ENCODE assay signal across 12 mouse cellular contexts in the genomic region with DNA sequence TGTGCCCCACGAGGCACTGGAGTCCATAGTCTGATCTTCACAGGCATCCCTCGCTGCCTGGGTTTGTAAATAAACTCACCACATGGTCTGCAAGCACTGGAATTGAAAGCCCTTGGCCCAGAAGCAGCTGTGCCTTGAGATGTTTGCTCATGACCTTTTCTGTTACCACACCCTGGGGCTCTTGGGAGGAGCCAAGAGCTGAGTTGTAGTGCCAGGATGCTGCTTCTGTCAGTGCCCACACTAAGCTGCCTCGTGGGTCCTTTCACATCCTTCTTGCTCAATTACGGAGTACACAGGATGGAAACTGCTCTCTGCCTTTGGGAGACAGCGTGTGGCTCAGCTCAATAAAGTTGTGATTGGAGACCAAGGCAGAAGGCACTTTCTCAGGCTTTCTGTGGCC. TPM values are rescaled to one million over a fixed set of nuclear protein-coding genes. Genes with fewer than 3 reads are reported as not detected.
DNase-seq lines count a peak whose midpoint lies in the region.
"Had no signal": no experiment of that assay in that cellular context is flagged by ENCODE, and none has a peak within 500 bp of the region (broad histone marks: within the 10 kb centered on the region; RNA-seq: fewer than 3 reads in every experiment).

No protein-coding gene starts in this region.

- no peak overlapping the region for H3K27ac ChIP-seq in embryonic facial prominence, embryonic 10.5 days (replicated peaks)
- H3K27ac ChIP-seq: limb, embryonic 12.5 days; midbrain, embryonic 10.5 days had no signal

- no peak overlapping the region for H3K4me3 ChIP-seq in embryonic facial prominence, embryonic 10.5 days
- H3K4me3 ChIP-seq: limb, embryonic 12.5 days; midbrain, embryonic 10.5 days had no signal

- no peaks in the 10 kb centered on the region for H3K9me3 ChIP-seq in embryonic facial prominence, embryonic 10.5 days
- H3K9me3 ChIP-seq: limb, embryonic 12.5 days; midbrain, embryonic 10.5 days had no signal

- 76% methylated on average over 5 of the region's 5 CpGs for WGBS in embryonic facial prominence, embryonic 10.5 days

- DNase-seq in adrenal gland, adult 2 months: peak; percentile 48
- DNase-seq in adrenal gland, postnatal 4 days (ENCODE audit: low spot score in 2 of 2): no peak
- peak; percentile 83 for DNase-seq in CD4-positive, CD25-positive, alpha-beta regulatory T cell, adult 2 months (ENCODE audit: low read depth, low spot score)
- peak; percentile 79 to 82 for DNase-seq in lung, adult 18-20 months
- DNase-seq in natural killer cell, adult 2 months (ENCODE audit: low spot score in 2 of 2): peak; percentile 37 to 44
- no peak for DNase-seq in right cerebral cortex, postnatal 36 days (ENCODE audit: low spot score in 2 of 2)
- no peak for DNase-seq in embryonic facial prominence, embryonic 10.5 days (ENCODE audit: low spot score)
- DNase-seq in ovary, adult 18-20 months (ENCODE audit: low spot score): no peak
- DNase-seq: cerebellum, adult 9-10 months; kidney, postnatal 36 days had no signal

- no peaks in the 10 kb centered on the region for H3K36me3 ChIP-seq in embryonic facial prominence, embryonic 10.5 days (replicated peaks)
- H3K36me3 ChIP-seq: limb, embryonic 12.5 days; midbrain, embryonic 10.5 days had no signal

- peaks cover 23% of the 10 kb centered on the region for H3K27me3 ChIP-seq in embryonic facial prominence, embryonic 10.5 days (replicated peaks; ENCODE audit: low read depth, poor library complexity, severe bottlenecking)

- H3K4me1 ChIP-seq in embryonic facial prominence, embryonic 10.5 days: peaks cover 19% of the 10 kb centered on the region

RNA-seq across cellular contexts. Expression of gene Dennd2d, which starts 3.6 kb away (rescaled TPM):
- total RNA-seq in adrenal gland, adult 2 months (2021): 1 to 10 TPM; 3.2 to 4.3 TPM
- polyA plus RNA-seq in adrenal gland, adult 2 months (2012; rRNA removed): 1.5 and 1.8 TPM in 2 replicates
- total RNA-seq in adrenal gland, postnatal 4 days (2021): 1 to 10 TPM; 6.3 to 9.7 TPM
- polyA plus RNA-seq in embryonic facial prominence, embryonic 10.5 days (2016; fragmentation: Nextera tagmentation; extraction: Ambion mirVana): 1.1 and 1.3 TPM in 2 replicates

Comparison
In these comparisons a context has a peak if more than half of its experiments do, and no peak if none do; other contexts are left out.
1. DNase-seq: peak in adrenal gland, adult 2 months (single experiment), CD4-positive, CD25-positive, alpha-beta regulatory T cell, adult 2 months (single experiment), lung, adult 18-20 months (2 of 2) and natural killer cell, adult 2 months (2 of 2); none in adrenal gland, postnatal 4 days (0 of 2), right cerebral cortex, postnatal 36 days (0 of 2), embryonic facial prominence, embryonic 10.5 days (single experiment) and ovary, adult 18-20 months (single experiment).